Mouse (Mus musculus): ENCODE data around the gene Zc3h14. TPM values are rescaled to one million over a fixed set of nuclear protein-coding genes. Genes with fewer than 3 reads are reported as not detected.

Gene Zc3h14
- total RNA-seq (2017), result 134 and 162 TPM in 2 replicates

DNA sequence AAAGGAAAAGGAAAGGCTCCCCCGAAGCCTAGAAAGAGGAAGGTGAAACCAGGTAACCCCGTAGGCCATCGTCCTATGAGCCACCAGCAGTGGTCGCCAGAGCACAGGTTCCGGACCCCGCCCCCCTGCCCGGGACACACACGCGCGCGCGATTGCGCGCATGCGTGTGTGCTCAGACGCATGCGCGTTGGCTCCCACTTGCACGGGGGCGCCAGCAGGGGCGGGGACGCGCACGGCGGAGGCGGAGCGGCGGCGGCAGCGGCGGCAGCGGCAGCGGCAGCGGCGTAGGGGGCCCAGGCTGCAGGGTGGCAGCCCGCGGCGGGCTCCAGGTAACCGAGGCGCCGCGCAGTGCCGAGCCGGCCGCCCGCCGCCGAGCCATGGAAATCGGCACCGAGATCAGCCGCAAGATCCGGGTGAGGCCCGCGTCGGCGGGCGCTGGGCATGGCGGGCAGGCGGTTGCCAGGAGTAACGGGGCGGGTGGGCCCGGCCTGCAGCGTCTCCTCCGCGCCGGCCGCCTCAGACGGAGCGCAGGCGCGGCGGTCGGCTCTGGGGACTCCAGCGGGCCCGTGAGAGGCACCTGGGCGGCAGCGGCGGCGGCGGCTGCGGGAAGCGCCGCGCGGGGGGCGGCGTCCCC, at the start of gene Zc3h14:
TSS of gene Zc3h14 (plus strand) at position 219 of the 634 bp plus-strand sequence.
- ATAC-seq (replicated peaks in 1 of 2; ENCODE audit: insufficient read depth in 1 of 2, low FRiP score in 2 of 2, low TSS enrichment in 1 of 2, low read depth in 1 of 2, poor library complexity in 2 of 2, severe bottlenecking in 2 of 2), result peak; percentile 87 to 91

DNA sequence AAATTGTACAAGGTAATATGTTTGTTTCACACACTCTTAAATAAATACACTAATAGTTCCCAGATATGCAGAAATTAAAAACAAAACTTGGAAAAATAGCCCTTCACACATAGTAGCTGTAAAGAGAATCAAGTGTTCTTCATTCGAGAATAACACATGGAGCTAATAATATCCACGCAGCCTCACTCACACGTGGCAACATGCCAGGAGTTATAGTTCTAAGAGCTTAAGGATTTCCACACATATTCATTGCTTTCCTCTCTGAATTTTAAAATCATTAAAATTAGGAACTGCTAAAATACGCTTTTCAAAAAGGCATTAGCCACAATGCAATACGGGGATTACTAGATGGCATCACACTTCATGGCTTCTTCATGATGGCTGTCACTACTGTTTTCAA, 49.6 kb upstream of the Zc3h14 start:
- no peak for ATAC-seq (replicated peaks in 1 of 2; ENCODE audit: insufficient read depth in 1 of 2, low FRiP score in 2 of 2, low TSS enrichment in 1 of 2, low read depth in 1 of 2, poor library complexity in 2 of 2, severe bottlenecking in 2 of 2)

DNA sequence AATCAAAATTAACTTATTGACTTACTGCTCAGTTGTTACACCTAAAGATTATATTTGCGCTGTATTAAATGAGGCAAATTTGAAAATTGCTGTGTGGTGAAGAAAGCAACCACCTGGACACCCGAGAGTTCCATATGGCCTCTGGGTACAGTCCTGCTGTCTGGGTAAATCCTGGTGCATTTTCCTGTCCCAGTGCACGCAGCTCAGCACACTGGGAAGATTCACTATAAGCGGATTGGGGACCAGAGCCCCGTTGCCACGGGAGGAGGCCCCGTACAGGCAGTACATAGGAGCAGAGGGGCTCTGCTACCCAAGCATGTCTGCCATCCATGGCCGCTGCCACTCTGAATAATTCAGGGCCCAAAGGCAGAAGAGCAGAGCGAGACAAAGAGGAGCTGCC, 45.2 kb upstream of the Zc3h14 start:
- ATAC-seq (replicated peaks in 1 of 2; ENCODE audit: insufficient read depth in 1 of 2, low FRiP score in 2 of 2, low TSS enrichment in 1 of 2, low read depth in 1 of 2, poor library complexity in 2 of 2, severe bottlenecking in 2 of 2), result no peak

DNA sequence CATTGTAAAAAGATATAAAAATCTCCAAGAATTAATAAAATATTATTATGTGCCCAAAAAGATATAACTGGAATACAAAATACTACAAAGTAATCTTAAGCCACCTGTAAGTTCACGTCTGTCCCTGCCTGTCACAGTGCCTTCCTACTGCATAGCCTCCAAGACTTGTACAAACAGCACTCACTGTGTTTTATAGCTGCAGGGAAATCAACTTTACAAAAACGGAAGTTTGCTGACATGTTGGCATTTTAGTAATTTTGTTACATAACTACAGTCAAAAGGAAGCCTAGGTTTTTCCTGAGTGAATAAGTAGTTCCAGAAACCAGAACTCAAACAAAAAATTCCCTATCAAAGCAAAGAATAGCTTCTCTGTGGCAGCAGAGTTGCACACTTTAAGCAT, 43.2 kb upstream of the Zc3h14 start:
- ATAC-seq (replicated peaks in 1 of 2; ENCODE audit: insufficient read depth in 1 of 2, low FRiP score in 2 of 2, low TSS enrichment in 1 of 2, low read depth in 1 of 2, poor library complexity in 2 of 2, severe bottlenecking in 2 of 2), result peak; percentile 68 to 73

DNA sequence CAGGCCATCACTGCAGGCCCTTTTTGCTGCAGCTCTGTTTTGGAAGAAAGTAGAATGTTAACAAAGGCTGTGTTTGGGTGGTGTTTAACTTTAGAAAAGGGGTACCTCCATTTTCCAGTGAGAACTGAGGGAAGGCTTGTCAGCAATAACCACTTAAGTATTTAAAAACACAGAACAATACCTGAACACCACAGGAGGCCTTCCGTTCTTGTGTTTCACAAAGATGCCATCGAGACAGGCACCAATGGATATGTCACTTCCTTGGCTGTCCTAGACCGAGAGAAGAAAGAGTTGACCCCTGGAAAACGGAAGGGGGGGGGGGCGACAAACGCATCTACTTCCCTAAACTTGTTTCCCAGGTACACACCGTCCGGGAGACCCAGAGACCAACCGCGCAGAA, 42.8 kb upstream of the Zc3h14 start:
- ATAC-seq (replicated peaks in 1 of 2; ENCODE audit: insufficient read depth in 1 of 2, low FRiP score in 2 of 2, low TSS enrichment in 1 of 2, low read depth in 1 of 2, poor library complexity in 2 of 2, severe bottlenecking in 2 of 2), result peak; percentile 8 to 34; a peak in 2 of 4 replicates

DNA sequence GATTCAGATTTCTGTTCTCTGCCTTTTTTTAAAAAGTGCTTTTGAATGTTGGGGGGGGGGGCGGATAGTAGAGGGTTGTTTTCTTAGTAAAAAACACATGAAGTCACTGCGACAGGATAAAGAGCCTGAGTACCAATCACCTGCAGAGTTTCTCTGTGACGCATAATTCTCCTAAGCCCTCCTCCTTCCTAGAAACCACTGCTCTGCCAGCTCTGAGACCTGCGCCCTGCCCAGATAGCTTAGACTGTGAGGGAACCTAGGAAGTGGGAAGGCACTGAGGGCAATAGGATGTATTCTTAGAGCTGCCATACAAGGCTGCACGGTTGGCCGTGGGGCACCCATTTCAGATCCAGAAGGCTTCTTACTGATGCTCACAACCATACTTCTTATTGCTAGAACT, 33.9 kb upstream of the Zc3h14 start:
- no peak for ATAC-seq (replicated peaks in 1 of 2; ENCODE audit: insufficient read depth in 1 of 2, low FRiP score in 2 of 2, low TSS enrichment in 1 of 2, low read depth in 1 of 2, poor library complexity in 2 of 2, severe bottlenecking in 2 of 2)

DNA sequence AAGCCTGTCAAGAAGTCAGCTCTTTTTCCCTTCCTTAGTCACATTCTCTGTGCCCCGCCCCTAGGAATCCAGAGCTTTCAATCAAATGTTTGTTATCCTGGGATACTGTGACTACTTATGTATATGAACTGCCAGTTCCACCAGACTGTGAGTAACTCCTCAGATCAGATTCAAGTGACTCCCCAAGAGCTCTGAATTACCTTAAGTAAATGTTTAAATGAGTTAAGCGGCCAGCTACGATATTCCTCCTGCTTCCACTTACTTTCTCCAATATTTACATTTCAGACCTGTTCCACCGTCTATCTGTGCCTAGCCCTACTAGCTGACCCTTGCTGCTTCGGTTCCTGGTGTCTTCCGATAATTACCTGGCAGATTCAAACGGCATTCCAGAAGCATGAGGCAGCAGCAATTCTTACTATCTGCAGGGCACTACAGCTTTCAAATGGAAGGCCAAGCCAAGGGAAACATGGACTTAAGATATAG, 33.1 kb upstream of the Zc3h14 start:
- ATAC-seq (replicated peaks in 1 of 2; ENCODE audit: insufficient read depth in 1 of 2, low FRiP score in 2 of 2, low TSS enrichment in 1 of 2, low read depth in 1 of 2, poor library complexity in 2 of 2, severe bottlenecking in 2 of 2), result no peak

DNA sequence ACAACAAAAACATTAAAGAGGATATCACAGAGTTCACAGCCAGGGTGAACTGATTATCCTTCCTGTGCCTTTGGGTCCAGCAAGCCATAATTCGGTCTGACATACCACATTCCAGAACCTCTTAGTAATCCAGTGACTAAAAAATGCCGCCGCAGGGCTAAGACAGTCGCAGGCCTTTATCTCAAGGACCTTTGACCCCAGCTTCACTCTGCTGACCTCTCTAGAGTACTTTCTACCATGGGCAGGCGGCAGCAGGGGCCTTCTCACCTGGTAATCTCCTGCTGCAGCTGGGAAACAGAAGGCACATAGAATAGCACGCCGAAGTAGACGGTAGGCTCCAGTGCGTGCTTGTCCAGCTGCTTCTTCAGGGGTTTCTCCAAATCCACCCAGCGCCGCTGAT, 32.0 kb upstream of the Zc3h14 start:
- no peak for ATAC-seq (replicated peaks in 1 of 2; ENCODE audit: insufficient read depth in 1 of 2, low FRiP score in 2 of 2, low TSS enrichment in 1 of 2, low read depth in 1 of 2, poor library complexity in 2 of 2, severe bottlenecking in 2 of 2)

DNA sequence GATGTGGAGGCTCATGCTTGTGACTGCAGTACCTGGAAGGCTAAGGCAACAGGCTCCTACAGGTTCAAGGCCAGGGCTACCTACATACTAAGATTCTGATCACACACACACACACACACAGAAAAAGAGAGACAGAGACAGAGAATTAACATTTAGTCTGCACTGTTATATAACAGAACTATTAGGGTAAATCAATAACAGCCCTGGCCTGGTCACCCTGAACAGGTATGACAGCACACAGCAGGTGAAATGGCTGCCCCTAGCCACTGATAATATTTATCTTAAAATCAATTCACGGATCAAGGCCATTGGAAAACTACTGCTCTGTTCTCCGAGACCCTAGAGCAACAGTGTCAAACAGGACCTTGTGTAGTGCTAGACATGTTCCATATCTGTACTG, 30.6 kb upstream of the Zc3h14 start:
- no peak for ATAC-seq (replicated peaks in 1 of 2; ENCODE audit: insufficient read depth in 1 of 2, low FRiP score in 2 of 2, low TSS enrichment in 1 of 2, low read depth in 1 of 2, poor library complexity in 2 of 2, severe bottlenecking in 2 of 2)

DNA sequence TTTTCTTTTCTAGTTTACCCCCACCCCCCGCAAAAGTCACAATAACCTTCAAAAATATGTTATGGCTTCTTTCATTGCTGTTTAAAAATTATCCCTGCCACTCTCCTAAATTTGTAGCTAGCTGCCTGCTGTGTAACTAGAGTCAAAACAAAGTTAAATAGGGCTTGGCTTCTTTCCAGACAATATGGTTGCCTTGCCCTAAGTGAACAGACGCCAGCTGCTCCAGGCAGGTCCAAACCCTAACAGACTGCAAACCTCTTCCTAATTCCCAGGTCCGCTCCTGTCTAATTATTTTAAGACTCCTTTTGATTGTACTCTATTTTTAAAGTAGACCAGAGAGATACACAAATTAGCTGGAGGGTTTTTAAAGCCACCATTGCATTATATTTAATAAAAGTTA, 26.1 kb upstream of the Zc3h14 start:
- ATAC-seq (replicated peaks in 1 of 2; ENCODE audit: insufficient read depth in 1 of 2, low FRiP score in 2 of 2, low TSS enrichment in 1 of 2, low read depth in 1 of 2, poor library complexity in 2 of 2, severe bottlenecking in 2 of 2), result no peak

DNA sequence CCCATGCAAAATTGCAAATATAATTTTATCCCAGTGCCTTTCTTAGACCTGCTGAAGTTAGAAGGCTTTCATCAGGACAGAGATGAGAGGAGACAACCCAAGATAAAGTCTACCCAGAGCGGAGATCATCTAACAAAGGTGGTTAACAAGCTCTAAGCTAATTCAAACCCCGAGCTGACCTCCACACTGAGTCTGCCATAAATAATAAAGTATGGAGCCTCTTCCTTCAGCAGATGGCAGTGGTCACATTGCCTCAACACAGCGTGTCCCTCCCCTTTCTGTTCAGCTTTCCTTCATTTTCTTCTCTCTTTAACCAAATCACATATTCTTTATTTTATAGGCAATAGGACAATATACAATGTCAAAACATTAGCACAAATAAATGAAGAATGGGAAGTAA, 25.7 kb upstream of the Zc3h14 start:
- no peak for ATAC-seq (replicated peaks in 1 of 2; ENCODE audit: insufficient read depth in 1 of 2, low FRiP score in 2 of 2, low TSS enrichment in 1 of 2, low read depth in 1 of 2, poor library complexity in 2 of 2, severe bottlenecking in 2 of 2)

DNA sequence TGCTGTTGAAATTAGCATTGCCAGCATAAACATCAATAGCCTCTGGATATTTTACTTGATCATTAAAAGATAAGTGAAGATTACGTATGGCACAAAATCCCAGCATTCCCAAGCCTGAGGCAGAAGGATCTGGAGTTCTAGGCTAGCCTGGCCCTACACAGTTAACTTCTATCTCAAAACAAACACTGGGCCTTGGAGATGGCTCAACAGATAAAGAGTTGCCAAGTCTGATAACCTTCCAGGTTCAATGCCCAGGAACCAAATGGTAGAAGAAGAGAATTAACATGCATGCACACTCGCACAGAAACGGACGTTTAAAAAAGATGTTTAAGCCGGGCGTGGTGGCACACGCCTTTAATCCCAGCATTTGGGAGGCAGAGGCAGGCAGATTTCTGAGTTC, 22.5 kb upstream of the Zc3h14 start:
- no peak for ATAC-seq (replicated peaks in 1 of 2; ENCODE audit: insufficient read depth in 1 of 2, low FRiP score in 2 of 2, low TSS enrichment in 1 of 2, low read depth in 1 of 2, poor library complexity in 2 of 2, severe bottlenecking in 2 of 2)

DNA sequence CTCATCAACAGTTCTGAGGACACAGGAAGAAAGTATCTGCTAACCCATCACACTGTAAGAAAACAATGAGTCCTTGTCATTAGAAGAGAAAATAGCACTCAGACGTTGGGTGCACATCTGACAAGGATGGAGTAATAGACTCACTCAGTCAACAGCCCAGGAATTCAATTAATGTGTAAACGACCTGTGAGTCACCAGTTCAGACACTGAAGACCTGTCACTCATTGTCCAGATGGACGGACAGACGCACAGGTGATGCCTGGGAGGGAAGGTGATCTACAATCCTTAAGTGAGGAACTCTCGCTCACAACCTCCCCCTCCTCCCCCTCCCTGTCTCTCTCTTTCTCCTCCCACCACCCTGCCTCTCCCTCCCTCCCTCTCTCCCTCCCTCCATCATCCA, 21.8 kb upstream of the Zc3h14 start:
- no peak for ATAC-seq (replicated peaks in 1 of 2; ENCODE audit: insufficient read depth in 1 of 2, low FRiP score in 2 of 2, low TSS enrichment in 1 of 2, low read depth in 1 of 2, poor library complexity in 2 of 2, severe bottlenecking in 2 of 2)

DNA sequence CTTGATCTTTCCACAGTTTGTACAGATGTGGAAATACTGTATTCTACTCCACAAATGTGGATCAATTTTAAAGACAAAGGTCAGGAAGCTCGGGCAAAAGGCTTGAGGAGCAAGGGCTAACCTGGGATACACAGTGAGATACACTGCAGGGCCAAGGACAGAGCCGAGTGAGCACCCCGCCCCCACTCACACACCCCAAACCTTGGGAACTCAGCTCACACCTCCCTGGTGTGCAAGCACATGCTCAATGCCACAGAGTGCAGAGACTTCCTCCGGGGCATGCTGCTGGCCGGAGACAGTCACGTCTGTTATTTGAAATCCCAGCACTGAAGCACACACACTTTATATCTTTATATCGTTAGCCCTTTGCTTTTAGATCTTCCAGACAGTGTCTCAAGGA, 20.7 kb upstream of the Zc3h14 start:
- no peak for ATAC-seq (replicated peaks in 1 of 2; ENCODE audit: insufficient read depth in 1 of 2, low FRiP score in 2 of 2, low TSS enrichment in 1 of 2, low read depth in 1 of 2, poor library complexity in 2 of 2, severe bottlenecking in 2 of 2)

DNA sequence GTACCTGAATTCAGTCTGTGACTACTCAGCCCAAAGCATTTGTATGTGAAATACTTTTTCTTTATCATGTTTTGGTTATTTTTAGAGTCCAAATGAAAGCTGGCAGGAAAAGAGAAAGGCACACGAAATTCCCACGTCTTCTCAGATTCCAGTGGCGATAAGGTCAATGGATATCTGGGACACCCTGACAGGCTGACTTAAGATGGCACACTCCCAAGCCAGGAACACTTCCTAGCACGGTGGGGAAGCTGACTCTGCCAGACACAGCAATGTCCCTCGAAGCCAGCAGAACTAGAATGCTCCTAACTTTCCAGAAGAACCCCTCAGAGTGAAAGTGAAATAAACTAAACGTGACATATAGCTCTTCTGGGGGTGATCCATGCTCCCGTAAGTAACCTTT, 19.6 kb upstream of the Zc3h14 start:
- ATAC-seq (replicated peaks in 1 of 2; ENCODE audit: insufficient read depth in 1 of 2, low FRiP score in 2 of 2, low TSS enrichment in 1 of 2, low read depth in 1 of 2, poor library complexity in 2 of 2, severe bottlenecking in 2 of 2), result no peak

DNA sequence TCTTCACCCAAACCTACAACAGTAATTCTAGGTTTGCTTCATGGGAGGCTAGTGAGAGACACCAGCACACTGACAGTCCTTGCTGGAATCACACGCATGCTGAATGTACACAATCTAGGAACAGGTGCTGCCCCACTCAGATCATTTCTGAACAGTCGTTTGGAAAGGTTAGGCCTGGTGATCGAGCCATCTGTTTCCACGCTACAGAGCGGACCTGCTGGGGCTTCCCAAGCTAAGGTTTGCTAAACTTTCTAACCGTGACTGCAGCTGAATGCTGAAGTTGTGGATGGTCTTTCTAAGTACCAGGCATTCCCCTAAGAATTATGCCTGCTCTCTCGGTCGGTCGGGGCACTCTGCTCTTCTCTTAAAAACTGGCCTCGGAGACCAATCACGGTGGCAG, 16.1 kb upstream of the Zc3h14 start:
- no peak for ATAC-seq (replicated peaks in 1 of 2; ENCODE audit: insufficient read depth in 1 of 2, low FRiP score in 2 of 2, low TSS enrichment in 1 of 2, low read depth in 1 of 2, poor library complexity in 2 of 2, severe bottlenecking in 2 of 2)

DNA sequence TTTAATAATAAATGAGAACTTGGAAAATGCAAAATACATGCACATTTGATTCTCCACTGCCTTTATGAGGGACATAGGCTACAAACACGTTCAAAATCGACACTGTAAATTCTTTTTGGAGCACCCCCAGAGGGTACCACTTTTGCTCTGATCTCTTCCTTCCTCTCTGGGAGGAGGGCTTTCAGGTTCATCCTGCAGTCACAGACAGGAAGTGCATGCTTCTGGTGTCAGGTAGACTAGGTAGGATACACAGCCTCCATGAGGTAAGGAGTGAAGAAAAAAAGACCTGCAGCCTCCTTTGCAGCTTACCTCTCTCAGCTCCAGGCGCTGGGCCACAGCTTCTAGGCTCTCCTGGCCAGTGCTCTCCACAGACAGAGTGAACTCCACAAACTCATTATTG, 13.6 kb upstream of the Zc3h14 start:
- ATAC-seq (replicated peaks in 1 of 2; ENCODE audit: insufficient read depth in 1 of 2, low FRiP score in 2 of 2, low TSS enrichment in 1 of 2, low read depth in 1 of 2, poor library complexity in 2 of 2, severe bottlenecking in 2 of 2), result no peak

DNA sequence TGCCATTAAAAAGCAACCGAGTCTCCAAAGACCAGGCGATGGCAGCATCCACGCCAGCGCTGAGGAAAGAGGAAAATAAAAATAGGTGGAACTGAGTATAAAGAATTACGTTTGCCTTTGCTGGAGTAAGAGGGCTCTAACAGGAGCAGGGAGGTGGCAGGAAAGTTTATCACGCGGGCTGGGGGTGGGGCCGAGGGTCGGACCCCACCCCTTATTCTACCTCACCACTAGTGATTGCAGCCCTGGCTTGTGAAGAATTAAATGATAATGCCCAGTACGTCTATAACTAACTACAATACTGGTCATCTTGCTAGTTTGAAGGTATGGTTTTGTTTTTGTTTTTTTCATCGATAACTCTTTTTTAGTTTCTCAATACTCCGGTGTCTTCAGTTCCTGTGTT, 13.0 kb upstream of the Zc3h14 start:
- ATAC-seq (replicated peaks in 1 of 2; ENCODE audit: insufficient read depth in 1 of 2, low FRiP score in 2 of 2, low TSS enrichment in 1 of 2, low read depth in 1 of 2, poor library complexity in 2 of 2, severe bottlenecking in 2 of 2), result 0 out of 4 replicates have a peak, but pooled peaks of 1 of the 2 experiments have one; percentile 6

DNA sequence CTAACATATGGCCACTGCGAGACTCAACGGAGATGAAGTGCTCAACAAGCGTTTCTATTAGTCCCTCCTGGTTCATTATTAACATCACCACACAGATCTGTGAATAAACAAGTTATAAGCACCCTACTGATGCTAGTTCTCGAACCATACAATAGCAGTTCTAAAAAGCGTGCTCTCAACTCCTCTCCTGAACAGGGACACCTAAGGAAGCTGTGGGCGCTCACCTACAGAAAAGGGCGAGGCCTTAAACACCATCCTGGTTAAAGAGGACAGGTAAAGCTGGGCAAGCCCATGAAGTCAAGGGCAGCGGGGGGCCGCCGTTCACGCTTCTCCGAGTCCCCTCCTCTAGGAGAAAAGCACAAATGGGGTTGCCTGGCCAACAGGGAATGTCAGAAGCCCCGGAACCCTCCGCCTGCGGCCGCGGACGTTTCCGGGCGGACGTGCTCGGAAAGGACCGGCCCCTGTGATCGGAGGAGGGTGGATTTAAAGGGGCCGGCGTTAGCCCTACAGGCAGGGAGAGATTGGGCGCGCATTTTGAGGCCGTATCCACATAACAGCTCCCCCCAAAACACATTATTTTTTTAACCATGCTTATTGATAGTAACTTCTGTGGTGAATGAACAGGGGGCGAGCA, 12.4 kb upstream of the Zc3h14 start:
- peak; percentile 84 to 89 for ATAC-seq (replicated peaks in 1 of 2; ENCODE audit: insufficient read depth in 1 of 2, low FRiP score in 2 of 2, low TSS enrichment in 1 of 2, low read depth in 1 of 2, poor library complexity in 2 of 2, severe bottlenecking in 2 of 2)
